Mouse (Mus musculus) erythroblast, adult 5-6 weeks (primary cell): ENCODE data around the gene Slc8b1. TPM values are rescaled to one million over a fixed set of nuclear protein-coding genes. Genes with fewer than 3 reads are reported as not detected.
"Not testable (repeated sequence)": the region's sequence is repeated elsewhere in the genome, so short reads cannot be mapped to it uniquely, and the experiment has no call there.

Source experiments
- ATAC-seq: replicated peaks from 2 replicates; pipeline ENCODE4 v1.8.0; 2016; ENCODE audit warnings: moderate number of reproducible peaks, mild to moderate bottlenecking, moderate TSS enrichment, inconsistent platforms; ENCODE audit not compliant: poor library complexity, low FRiP score, severe bottlenecking
- total RNA-seq, 2 experiments: library from RNA; stranded (forward) in 1 of 2; stranded (reverse) in 1 of 2; fragments of 150-400 nt in 1 of 2; fragments of 200-764, 138-1000 nt in 1 of 2; gene quantifications; 2 replicates each; pipeline versions ENCODE4 v1.2.3 to v1.2.4; 2015 to 2017; ENCODE audit warnings: low replicate concordance in 2 of 2

Slc8b1 gene
- total RNA-seq, 2 experiments from 2014 or later, result 6.1 to 17.1 TPM

GRCm38 (mm10) chr5:120493873-120494395 lies 17.0 kb upstream of the Slc8b1 start:
- ATAC-seq, result no peak

- ATAC-seq, result no peak
These were observed 15.8 kb upstream of the Slc8b1 start for GRCm38 (mm10) chr5:120495064-120495702.

GRCm38 (mm10) chr5:120495703-120496226 lies 15.2 kb upstream of the Slc8b1 start:
- no peak for ATAC-seq

GRCm38 (mm10) chr5:120497071-120497470 lies 13.9 kb upstream of the Slc8b1 start:
- ATAC-seq, result no peak

GRCm38 (mm10) chr5:120499202-120499601 lies 11.8 kb upstream of the Slc8b1 start:
- no peak for ATAC-seq

- ATAC-seq, result not testable (repeated sequence)
These were observed 10.4 kb upstream of the Slc8b1 start for GRCm38 (mm10) chr5:120500609-120501008.

- ATAC-seq, result no peak
These were observed 8.8 kb upstream of the Slc8b1 start for GRCm38 (mm10) chr5:120502147-120502621.

GRCm38 (mm10) chr5:120502675-120503143 lies 8.3 kb upstream of the Slc8b1 start:
- ATAC-seq, result peak; percentile 16; the same call in 1 of the 2 replicates

GRCm38 (mm10) chr5:120503144-120503795 lies 7.7 kb upstream of the Slc8b1 start, which contains the start of gene Plbd2:
TSS of gene Plbd2 (minus strand) at chr5:120503625.
- ATAC-seq, result peak; percentile 76

GRCm38 (mm10) chr5:120505368-120505767 lies 5.6 kb upstream of the Slc8b1 start:
- ATAC-seq, result peak; percentile 82

GRCm38 (mm10) chr5:120505781-120506180 lies 5.2 kb upstream of the Slc8b1 start:
- no peak for ATAC-seq

- no peak for ATAC-seq
These were observed 4.5 kb upstream of the Slc8b1 start for GRCm38 (mm10) chr5:120506490-120506889.

- no peak for ATAC-seq
These were observed 3.7 kb upstream of the Slc8b1 start for GRCm38 (mm10) chr5:120507311-120507710.

GRCm38 (mm10) chr5:120511643-120512220 lies 764 bp downstream of the Slc8b1 start:
- ATAC-seq, result no peak

GRCm38 (mm10) chr5:120512911-120513555 lies 2.1 kb downstream of the Slc8b1 start:
- ATAC-seq, result no peak

- ATAC-seq, result no peak
These were observed 3.2 kb downstream of the Slc8b1 start for GRCm38 (mm10) chr5:120514031-120514677.

GRCm38 (mm10) chr5:120514754-120515153 lies 3.8 kb downstream of the Slc8b1 start:
- no peak for ATAC-seq

GRCm38 (mm10) chr5:120515451-120515850 lies 4.5 kb downstream of the Slc8b1 start:
- ATAC-seq, result no peak

- no peak for ATAC-seq
These were observed 5.4 kb downstream of the Slc8b1 start for GRCm38 (mm10) chr5:120516221-120516984.
